Mouse (Mus musculus) lung, adult 2 months (tissue): Measurements from ENCODE around the gene Stt3a. TPM values are rescaled to one million over a fixed set of nuclear protein-coding genes. Genes with fewer than 3 reads are reported as not detected.
A peak's percentile ranks its signal among the peaks of the same experiment; 100 is the strongest.

Experiments
- DNase-seq: peaks from one replicate; pipeline ENCODE4 v3.0.0; 2022
- H3K4me1 ChIP-seq: fragments of 200-500 bp; 2 replicates; pipeline ENCODE4 v1.6.1; 2011; ENCODE audit warnings: low read length; ENCODE audit not compliant: control insufficient read depth, insufficient read depth
- H3K4me3 ChIP-seq: fragments of 200-500 bp; replicated peaks from 2 replicates; pipeline ENCODE3; 2011; ENCODE audit warnings: low read depth, mild to moderate bottlenecking, control low read depth, low read length; ENCODE audit errors: extremely low read depth
- CTCF ChIP-seq: fragments of 200-500 bp; IDR thresholded peaks from 2 replicates; pipeline ENCODE4 v1.5.1; 2011; ENCODE audit warnings: mild to moderate bottlenecking, low read length, control low read depth; ENCODE audit not compliant: insufficient read depth
- POLR2A ChIP-seq: fragments of 200-500 bp; IDR thresholded peaks from 2 replicates; pipeline ENCODE4 v1.6.1; 2011; ENCODE audit warnings: low read depth, mild to moderate bottlenecking, control low read depth, low read length, borderline replicate concordance; ENCODE audit errors: extremely low read depth
- WGBS: fragments of 180-500 bp; shearing (Covaris S2); methylation state at CpG from one replicate; pipeline ENCODE4 v1.1.7; 2018; 5-methylcytosine and 5-hydroxymethylcytosine counted together
- polyA plus RNA-seq: library from polyadenylated mRNA; depleted of rRNA; stranded (reverse); fragments of >200 nt; gene quantifications from 2 replicates; pipeline ENCODE4 v1.2.3, GENCODE M21; 2012; rRNA removed

The Stt3a gene
- polyA plus RNA-seq, 1 experiment, result 254 TPM

DNA sequence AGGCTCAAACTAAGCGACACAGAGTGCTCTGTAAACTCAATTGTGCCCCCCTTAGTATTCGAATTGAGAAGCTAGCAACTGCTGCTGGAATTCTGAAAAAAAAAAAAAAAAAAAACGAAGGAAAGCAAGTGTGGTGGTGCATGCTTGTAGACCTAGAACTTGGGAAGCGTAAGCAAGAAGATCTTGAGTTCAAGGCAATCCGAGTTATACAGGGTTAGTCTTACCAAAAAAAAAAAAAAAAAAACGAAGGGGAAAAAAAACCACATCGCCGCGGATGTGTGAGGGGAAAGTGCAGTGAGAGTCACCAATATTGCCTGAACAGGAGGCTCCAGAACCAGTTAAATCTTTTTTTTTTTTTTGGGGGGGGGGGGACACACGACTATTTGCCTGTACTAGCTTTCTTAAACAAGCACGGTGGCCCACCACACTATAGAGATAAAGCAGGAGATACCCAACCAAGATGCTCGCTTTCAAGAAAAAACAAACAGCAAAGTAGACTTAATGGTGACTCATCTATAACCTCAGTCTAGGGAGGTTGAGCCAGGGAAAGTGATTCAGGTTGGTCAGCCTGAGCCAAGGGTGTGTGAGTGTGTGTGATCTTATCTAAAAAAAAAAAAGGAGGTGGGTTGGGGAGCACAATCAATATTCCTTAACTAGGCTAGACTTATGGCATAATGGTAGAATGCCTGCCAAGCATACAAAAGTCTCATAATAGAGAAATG is 40.3 kb downstream of the Stt3a start, which contains the start of gene Chek1:
Gene Chek1 (minus strand): TSS at position 32 of the 722 bp plus-strand sequence.
- no peak for DNase-seq
- under 1% methylated on average over 12 of the region's 12 CpGs for WGBS

GRCm38 (mm10) chr9:36726131-36727033 is 41.1 kb downstream of the Stt3a start:
- under 1% methylated on average over 53 of the region's 53 CpGs for WGBS
- Histone ChIP-seq H3K4me3 (peak overlapping the region; percentile 78), H3K4me1 (peaks cover 3% of the 10 kb centered on the region; the same call in 1 of the 2 replicates)
- peak; percentile 93 for DNase-seq
- no peak for TF ChIP-seq CTCF
- TF ChIP-seq POLR2A, result peak; percentile 62; the same call in 1 of the 2 replicates

More for the DNA sequence above, 40.3 kb downstream of the Stt3a start, which contains the start of gene Chek1:
- Histone ChIP-seq H3K4me3 (peak within 1 kb of the TSS; percentile 78), H3K4me1 (peaks cover 3% of the 10 kb centered on the region; the same call in 1 of the 2 replicates)
- TF ChIP-seq CTCF (no peak), POLR2A (no peak)

GRCm38 (mm10) chr9:36716624-36717023 is 50.9 kb downstream of the Stt3a start:
- TF ChIP-seq CTCF (no peak), POLR2A (no peak)
- DNase-seq, result no peak
- no peaks in the 10 kb centered on the region for H3K4me1 ChIP-seq
- no peak overlapping the region for H3K4me3 ChIP-seq
- 74% methylated on average over 3 of the region's 3 CpGs for WGBS

GRCm38 (mm10) chr9:36707304-36707703 is 60.2 kb downstream of the Stt3a start:
- TF ChIP-seq POLR2A (no peak), CTCF (no peak)
- no peaks in the 10 kb centered on the region for H3K4me1 ChIP-seq
- 87% methylated on average over 6 of the region's 6 CpGs for WGBS
- H3K4me3 ChIP-seq, result no peak overlapping the region
- DNase-seq, result no peak

DNA sequence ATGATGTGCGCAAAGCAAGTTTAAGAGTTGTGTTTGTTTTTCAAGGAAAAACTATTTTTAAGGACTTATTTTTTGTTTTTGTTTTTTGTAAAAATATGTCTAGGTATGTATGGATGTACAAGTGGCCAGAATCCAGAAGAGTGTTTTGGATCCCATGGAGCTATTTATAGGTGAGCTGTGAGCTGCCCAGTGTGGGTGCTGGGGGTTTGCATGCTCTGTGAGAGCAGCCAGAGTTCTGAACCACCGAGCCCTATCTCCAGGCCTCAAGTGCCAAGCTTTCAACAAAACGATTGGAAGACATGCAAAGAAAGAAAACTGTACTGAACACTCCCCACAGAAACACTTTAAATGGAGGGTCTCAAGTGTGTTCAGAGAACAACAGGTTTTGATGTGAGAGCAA is 61.6 kb downstream of the Stt3a start:
- no peak for TF ChIP-seq POLR2A
- no peak for TF ChIP-seq CTCF
- no peak overlapping the region for H3K4me3 ChIP-seq
- no peaks in the 10 kb centered on the region for H3K4me1 ChIP-seq
- DNase-seq, result no peak
- 75% methylated on average over 3 of the region's 3 CpGs for WGBS

DNA sequence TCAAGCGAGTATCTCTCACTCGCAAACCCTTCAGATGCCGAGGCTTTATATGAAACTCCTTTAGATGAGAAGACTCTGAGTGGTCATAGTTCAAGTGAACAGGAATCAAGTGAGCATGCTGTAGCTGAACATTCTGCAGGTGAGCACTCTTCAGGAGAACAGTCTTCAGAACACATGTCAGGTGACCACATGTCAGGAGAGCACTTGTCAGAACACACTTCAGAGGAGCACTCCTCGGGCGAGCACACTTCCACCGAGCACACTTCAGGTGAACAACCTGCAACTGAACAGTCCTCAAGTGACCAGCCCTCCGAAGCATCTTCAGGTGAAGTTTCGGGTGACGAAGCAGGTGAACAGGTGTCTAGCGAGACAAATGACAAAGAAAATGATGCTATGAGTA is 73.2 kb downstream of the Stt3a start:
- no peak overlapping the region for H3K4me3 ChIP-seq
- TF ChIP-seq CTCF, result no peak
- no peak for TF ChIP-seq POLR2A
- H3K4me1 ChIP-seq, result no peaks in the 10 kb centered on the region
- DNase-seq, result no peak
- 59% methylated on average over 10 of the region's 10 CpGs for WGBS

DNA sequence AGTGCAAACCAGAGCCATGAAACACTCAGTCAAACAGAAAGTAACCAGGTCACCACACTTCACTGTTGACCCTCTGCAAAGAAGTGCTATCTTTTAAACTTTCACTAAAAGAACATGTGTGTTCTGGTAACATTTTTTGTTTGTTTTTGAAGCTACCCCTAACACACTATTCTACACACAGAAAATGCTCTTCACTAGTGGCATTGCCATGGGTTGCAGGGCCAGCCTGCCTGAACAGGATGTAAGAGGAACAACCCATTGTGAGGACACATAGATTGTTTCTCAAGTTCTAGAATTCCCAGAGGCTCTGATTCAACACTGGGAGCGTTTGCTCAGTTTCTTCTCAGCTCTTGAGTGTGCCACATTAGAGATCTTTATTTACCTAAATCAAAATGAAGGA is 74.6 kb downstream of the Stt3a start, which contains the start of gene Acrv1:
Gene Acrv1 (plus strand): TSS at position 301 of the 400 bp plus-strand sequence.
- no peak for TF ChIP-seq POLR2A
- TF ChIP-seq CTCF, result no peak
- Histone ChIP-seq H3K4me3 (no peak within 1 kb of the TSS), H3K4me1 (no peaks in the 10 kb centered on the region)
- DNase-seq, result no peak
- WGBS, result 58% methylated on average over 1 of the region's 1 CpGs

- H3K4me1 ChIP-seq, result no peaks in the 10 kb centered on the region
- no peak for DNase-seq
- TF ChIP-seq POLR2A, result no peak
- TF ChIP-seq CTCF, result no peak
- no peak overlapping the region for H3K4me3 ChIP-seq
Measured at GRCm38 (mm10) chr9:36687329-36687728, 80.2 kb downstream of the Stt3a start.

DNA sequence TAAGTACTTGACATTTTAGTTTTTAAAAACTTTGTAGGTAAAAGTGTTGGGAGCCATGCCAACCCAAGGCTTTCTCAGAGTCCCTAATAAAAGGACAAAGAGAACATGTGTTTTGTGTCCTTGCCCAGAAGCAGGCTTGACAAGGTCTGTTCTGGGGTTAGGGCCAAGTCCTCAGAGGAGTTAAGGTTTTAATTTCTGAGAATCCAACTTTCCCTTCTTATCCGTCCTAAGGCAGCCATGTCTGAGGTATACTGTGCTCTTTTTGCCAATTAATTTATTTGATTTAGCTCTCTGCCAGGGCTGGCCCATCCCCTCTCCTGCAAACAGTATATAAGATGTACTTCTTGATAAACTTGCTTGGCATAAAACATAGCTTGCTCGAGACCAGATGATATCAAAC is 86.1 kb downstream of the Stt3a start:
- no peak for TF ChIP-seq POLR2A
- no peak for TF ChIP-seq CTCF
- H3K4me3 ChIP-seq, result no peak overlapping the region
- WGBS, result 35% methylated on average over 2 of the region's 2 CpGs
- DNase-seq, result no peak
- H3K4me1 ChIP-seq, result no peaks in the 10 kb centered on the region

Other genes starting within 250 kb of the Stt3a start
- gene Gm5615, start 225.7 kb downstream of the Stt3a start, polyA plus RNA-seq, result not detected in 2 replicates
- gene Gm17689, start 185.0 kb downstream of the Stt3a start, polyA plus RNA-seq, result not detected in 2 replicates
- gene A630095E13Rik, start 124.3 kb downstream of the Stt3a start, polyA plus RNA-seq, result not detected in 2 replicates
- not detected in 2 replicates for gene Acrv1, start 74.5 kb downstream of the Stt3a start, polyA plus RNA-seq
- 0.18 and 0.66 TPM in 2 replicates for gene Chek1, start 40.6 kb downstream of the Stt3a start, polyA plus RNA-seq
- 56.4 and 88.9 TPM in 2 replicates for gene Ei24, start 29.7 kb upstream of the Stt3a start, polyA plus RNA-seq
- gene Fez1, start 54.2 kb upstream of the Stt3a start, polyA plus RNA-seq, result 0.96 and 1.3 TPM in 2 replicates